Mouse (Mus musculus) cerebellum, adult 2 months (tissue): ENCODE measurements around the gene Snx17.

Source experiments
- CTCF ChIP-seq: fragments of 200-500 bp; IDR thresholded peaks from 2 replicates; pipeline ENCODE4 v1.5.1; 2011; ENCODE audit warnings: low read depth, mild to moderate bottlenecking, control low read depth, low read length, moderate library complexity, borderline replicate concordance; ENCODE audit not compliant: insufficient read depth
- POLR2A ChIP-seq: fragments of 200-500 bp; IDR thresholded peaks from 2 replicates; pipeline ENCODE4 v1.6.1; 2011; ENCODE audit warnings: low read length, control low read depth, borderline replicate concordance; ENCODE audit not compliant: insufficient read depth

DNA sequence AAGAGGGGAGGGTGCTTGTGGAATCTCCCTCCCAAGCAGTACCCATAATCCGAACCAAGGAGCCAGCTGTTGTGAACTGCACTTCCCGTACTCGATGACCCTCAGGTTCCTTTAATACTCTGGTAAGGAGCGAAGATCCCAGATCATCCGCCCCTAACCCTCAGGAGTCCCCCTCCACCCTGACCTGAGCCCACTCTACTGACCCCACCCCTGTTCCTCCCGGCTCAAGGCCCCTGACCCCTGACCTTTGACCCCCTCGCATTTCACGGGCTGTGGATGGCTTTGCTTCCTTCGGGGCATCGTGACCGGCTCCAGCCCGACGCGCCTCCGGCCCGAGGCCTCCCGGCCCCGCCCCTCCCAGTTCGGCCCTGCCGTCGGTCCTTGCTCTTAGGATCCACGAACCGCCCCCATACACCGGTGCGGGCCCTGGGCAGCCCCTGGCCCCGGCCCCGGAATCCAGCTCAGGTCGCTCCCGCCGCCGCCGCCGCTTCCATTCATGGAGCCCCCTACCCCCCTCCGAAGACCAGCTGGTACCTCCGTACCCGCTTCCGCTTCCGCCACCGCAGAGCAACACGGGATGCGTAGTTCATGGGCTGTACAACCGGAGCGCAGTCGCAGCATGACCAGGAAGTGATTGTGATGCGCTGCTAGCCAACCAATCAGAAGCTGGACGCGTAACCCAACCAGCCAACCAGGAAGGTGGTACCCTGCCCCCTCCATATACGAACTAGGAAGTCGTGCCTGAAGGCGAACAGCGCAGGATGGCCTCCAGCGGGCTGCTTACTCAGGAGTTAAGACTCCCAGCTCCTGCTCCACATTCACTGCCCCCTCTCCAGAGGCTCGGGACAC, 8.9 kb downstream of the Snx17 start, which contains the start of gene Zfp513:
- TF ChIP-seq CTCF (no peak), POLR2A (peak; percentile 79; the same call in 1 of the 2 replicates)
